16 mouse cellular contexts compared by ENCODE assay signal in the genomic region with DNA sequence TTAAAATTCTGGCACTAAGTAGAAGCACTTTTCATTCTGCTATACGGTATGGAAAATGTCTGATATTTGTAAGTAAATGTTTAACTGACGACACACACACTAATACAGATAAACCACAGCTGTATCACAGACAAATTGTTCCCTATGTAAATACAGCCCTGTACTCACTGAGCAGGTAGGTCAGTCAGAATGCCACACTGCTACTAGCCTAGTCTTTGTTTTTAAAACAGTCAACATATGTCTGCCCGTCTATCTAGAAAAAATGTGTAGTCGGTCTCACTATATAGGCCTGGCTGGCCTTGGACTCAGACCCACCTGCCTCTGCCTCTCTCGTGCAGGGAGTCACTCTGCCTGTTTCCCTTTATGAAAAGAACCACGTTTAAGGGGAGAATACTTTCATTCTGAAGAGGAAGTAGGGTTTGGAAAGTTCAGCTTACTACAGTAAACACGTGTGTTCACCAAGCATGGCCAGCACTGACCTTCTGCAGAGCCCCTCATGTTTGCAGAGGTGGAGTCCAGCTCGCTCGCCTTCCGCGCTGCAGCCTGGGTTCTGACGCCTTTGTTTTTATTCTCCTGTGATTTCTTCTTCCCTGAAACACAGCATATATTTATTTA.
DNase-seq lines count a peak whose midpoint lies in the region; ATAC-seq and TF ChIP-seq lines count a peak whose summit lies in the region.
"Had no signal": no experiment of that assay in that cellular context is flagged by ENCODE, and none has a peak within 500 bp of the region (broad histone marks: within the 10 kb centered on the region; RNA-seq: fewer than 3 reads in every experiment).

No protein-coding gene starts in this region.

- H3K27me3 ChIP-seq in liver, embryonic 12.5 days (replicated peaks) = no peaks in the 10 kb centered on the region
- no peaks in the 10 kb centered on the region for H3K27me3 ChIP-seq in small intestine, adult 2 months (ENCODE audit: control insufficient read depth, insufficient read depth, low read length)
- H3K27me3 ChIP-seq: midbrain, embryonic 12.5 days had no signal

- no peak overlapping the region for H3K4me3 ChIP-seq in gastrocnemius, adult 2 months
- no peak overlapping the region for H3K4me3 ChIP-seq in liver, embryonic 12.5 days
- H3K4me3 ChIP-seq in small intestine, adult 2 months (ENCODE audit: low read depth, low read length) = no peak overlapping the region
- H3K4me3 ChIP-seq: embryonic facial prominence, embryonic 10.5 days; midbrain, embryonic 12.5 days had no signal

- 59% methylated on average over 12 of the region's 12 CpGs for WGBS in liver, embryonic 12.5 days (ENCODE audit: insufficient replicate concordance)
- WGBS in small intestine, adult 2 months = 21% methylated on average over 12 of the region's 12 CpGs

- no peak overlapping the region for H3K4me2 ChIP-seq in liver, embryonic 12.5 days
- H3K4me2 ChIP-seq: midbrain, embryonic 12.5 days had no signal

- intact Hi-C loops in gastrocnemius, adult 2 months (cut with DNase I) = no loop called here
- intact Hi-C loops in gastrocnemius, postnatal 14 days (cut with DNase I; ENCODE audit: low total_unique reads) = no loop called here

- H3K9me3 ChIP-seq in liver, embryonic 12.5 days (replicated peaks) = no peaks in the 10 kb centered on the region
- H3K9me3 ChIP-seq: embryonic facial prominence, embryonic 10.5 days; midbrain, embryonic 12.5 days had no signal

- peaks cover 32% of the 10 kb centered on the region for H3K36me3 ChIP-seq in liver, embryonic 12.5 days
- peaks cover 20% of the 10 kb centered on the region for H3K36me3 ChIP-seq in small intestine, adult 2 months (ENCODE audit: control insufficient read depth, insufficient read depth, low read length)

- no peak for TF ChIP-seq CTCF in gastrocnemius, adult 2 months (IDR thresholded peaks at IDR 0.05)
- no peak for TF ChIP-seq CTCF in small intestine, adult 2 months (IDR thresholded peaks at IDR 0.05; ENCODE audit: extremely low read depth, insufficient read length, insufficient replicate concordance, low read depth, low read length)

- ATAC-seq in liver, embryonic 12.5 days = peak; percentile 58

- TF ChIP-seq POLR2A in small intestine, adult 2 months (IDR thresholded peaks at IDR 0.05; ENCODE audit: low read depth, low read length) = no peak

- peak overlapping the region; percentile 20; the same call in 1 of the 2 replicates for H3K27ac ChIP-seq in gastrocnemius, adult 2 months
- 0 out of 2 replicates have a peak overlapping the region, but pooled peaks have one; percentile 30 for H3K27ac ChIP-seq in liver, embryonic 12.5 days
- peak overlapping the region; percentile 72 for H3K27ac ChIP-seq in small intestine, adult 2 months (ENCODE audit: insufficient read depth, low read depth, low read length)
- H3K27ac ChIP-seq: embryonic facial prominence, embryonic 10.5 days; midbrain, embryonic 12.5 days had no signal

- H3K9ac ChIP-seq in liver, embryonic 12.5 days = no peak overlapping the region
- H3K9ac ChIP-seq: midbrain, embryonic 12.5 days had no signal

- DNase-seq in gastrocnemius, adult 2 months = no peak
- no peak for DNase-seq in gastrocnemius, postnatal 14 days
- peak; percentile 50 to 55 for DNase-seq in B cell, adult 2 months
- no peak for DNase-seq in adrenal gland, postnatal 25 days
- no peak for DNase-seq in adrenal gland, adult (ENCODE audit: inconsistent age in 2 of 2, low spot score in 1 of 2)
- DNase-seq in embryo, embryonic 10.5 days (ENCODE audit: low spot score) = no peak
- DNase-seq: adrenal gland, postnatal 14 days; cerebellum, postnatal 10 days; heart, adult 18-20 months; heart, postnatal 14 days; kidney, adult 18-20 months; thymus, postnatal 25 days had no signal

- peaks cover 35% of the 10 kb centered on the region for H3K4me1 ChIP-seq in liver, embryonic 12.5 days
- H3K4me1 ChIP-seq in small intestine, adult 2 months (ENCODE audit: control insufficient read depth, insufficient read depth, insufficient read length, low read length) = peaks cover 10% of the 10 kb centered on the region

Comparison
In these comparisons a context has a peak if more than half of its experiments do, and no peak if none do; other contexts are left out.
1. DNase-seq: peak in B cell, adult 2 months (2 of 2); none in gastrocnemius, adult 2 months (single experiment), gastrocnemius, postnatal 14 days (single experiment), adrenal gland, postnatal 25 days (single experiment), adrenal gland, adult (0 of 2) and embryo, embryonic 10.5 days (single experiment).
2. H3K27ac ChIP-seq: peak in every context shown above with its lines; median percentile 72 in small intestine, adult 2 months; 30 in liver, embryonic 12.5 days; 20 in gastrocnemius, adult 2 months.